Mouse (Mus musculus) adrenal gland, adult (tissue): ENCODE measurements around the gene App.

ENCODE experiments used
- DNase-seq, 2 experiments: peaks; one replicate each; pipeline ENCODE4 v3.0.0; 2022 to 2023; ENCODE audit warnings: low spot score in 1 of 2; ENCODE audit not compliant: inconsistent age in 2 of 2

The App gene

GRCm38 (mm10) chr16:85151681-85152080 is 21.9 kb downstream of the App start:
- peak in 1 of 2 experiments; percentile 56 for DNase-seq

- no peak for DNase-seq
These were observed 22.7 kb downstream of the App start for GRCm38 (mm10) chr16:85150902-85151301.

- no peak for DNase-seq
These were observed 24.1 kb downstream of the App start for GRCm38 (mm10) chr16:85149509-85149871.

GRCm38 (mm10) chr16:85148615-85149508 is 24.7 kb downstream of the App start:
- peak; percentile 67 to 88 for DNase-seq

- DNase-seq = peak in 1 of 2 experiments; percentile 68
These were observed 26.1 kb downstream of the App start for GRCm38 (mm10) chr16:85147440-85147839.

GRCm38 (mm10) chr16:85145771-85146178 is 27.8 kb downstream of the App start:
- DNase-seq = no peak

GRCm38 (mm10) chr16:85145369-85145768 is 28.2 kb downstream of the App start:
- DNase-seq = no peak

GRCm38 (mm10) chr16:85144401-85144800 is 29.2 kb downstream of the App start:
- DNase-seq = no peak

- DNase-seq = no peak
These were observed 29.7 kb downstream of the App start for GRCm38 (mm10) chr16:85143863-85144262.

- no peak for DNase-seq
These were observed 30.4 kb downstream of the App start for GRCm38 (mm10) chr16:85143188-85143587.

GRCm38 (mm10) chr16:85141404-85141803 is 32.2 kb downstream of the App start:
- no peak for DNase-seq

- peak; percentile 48 to 78 for DNase-seq
These were observed 34.4 kb downstream of the App start for GRCm38 (mm10) chr16:85139178-85139604.

- DNase-seq = peak; percentile 77 to 92
These were observed 36.2 kb downstream of the App start for GRCm38 (mm10) chr16:85137348-85137747.

- DNase-seq = no peak
These were observed 37.5 kb downstream of the App start for GRCm38 (mm10) chr16:85136046-85136445.

GRCm38 (mm10) chr16:85133468-85133881 is 40.1 kb downstream of the App start:
- DNase-seq = peak; percentile 42 to 75

GRCm38 (mm10) chr16:85133057-85133456 is 40.5 kb downstream of the App start:
- no peak for DNase-seq

- DNase-seq = no peak
These were observed 41.4 kb downstream of the App start for GRCm38 (mm10) chr16:85132182-85132581.

- DNase-seq = peak in 1 of 2 experiments; percentile 49
These were observed 42.6 kb downstream of the App start for GRCm38 (mm10) chr16:85130861-85131556.

GRCm38 (mm10) chr16:85128693-85129657 is 44.6 kb downstream of the App start:
- no peak for DNase-seq

GRCm38 (mm10) chr16:85128347-85128664 is 45.3 kb downstream of the App start:
- DNase-seq = no peak
